Mouse (Mus musculus) monocyte, adult 5-6 weeks (primary cell): ENCODE data around the gene Hoxa7. TPM values are rescaled to one million over a fixed set of nuclear protein-coding genes. Genes with fewer than 3 reads are reported as not detected.

Source experiments
- ATAC-seq: fragments of 153-309, 156-312 bp; replicated peaks from 2 replicates; pipeline ENCODE4 v1.8.0; 2017; ENCODE audit warnings: mild to moderate bottlenecking; ENCODE audit not compliant: low TSS enrichment, insufficient number of reproducible peaks, severe bottlenecking, poor library complexity, low FRiP score
- total RNA-seq: library from RNA; stranded (forward); fragments of 200-1000, 200-491, 200-594 nt; gene quantifications from 3 replicates; pipeline ENCODE4 v1.2.3, GENCODE M21; 2017

The Hoxa7 gene
- total RNA-seq, 1 experiment from 2014 or later = not detected

DNA sequence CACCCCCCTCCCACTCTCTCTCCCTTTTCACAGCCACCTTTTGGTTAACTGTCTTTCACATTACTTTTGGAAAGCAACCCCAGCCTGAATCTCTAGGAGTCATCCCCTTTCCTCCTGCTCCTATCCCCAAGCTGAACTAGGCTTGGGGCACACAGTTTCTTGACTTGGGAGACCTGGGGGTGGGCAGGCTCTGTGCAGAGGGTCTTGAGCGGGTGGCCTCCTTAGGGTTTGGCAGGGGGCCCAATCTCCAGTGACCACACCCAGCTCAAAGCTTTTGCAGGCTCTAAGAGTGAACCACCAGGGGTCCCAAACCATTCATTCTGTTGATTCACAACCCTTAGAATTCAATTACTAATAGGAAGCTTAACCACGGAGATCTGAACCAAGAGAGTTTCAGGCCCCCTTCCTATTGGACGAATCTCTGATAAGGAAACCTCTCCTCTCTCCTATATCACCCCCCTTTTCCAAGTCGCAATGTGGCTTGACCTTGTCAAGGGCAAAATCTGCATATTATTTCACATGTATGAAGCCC lies 21.2 kb upstream of the Hoxa7 start:
- no peak for ATAC-seq

DNA sequence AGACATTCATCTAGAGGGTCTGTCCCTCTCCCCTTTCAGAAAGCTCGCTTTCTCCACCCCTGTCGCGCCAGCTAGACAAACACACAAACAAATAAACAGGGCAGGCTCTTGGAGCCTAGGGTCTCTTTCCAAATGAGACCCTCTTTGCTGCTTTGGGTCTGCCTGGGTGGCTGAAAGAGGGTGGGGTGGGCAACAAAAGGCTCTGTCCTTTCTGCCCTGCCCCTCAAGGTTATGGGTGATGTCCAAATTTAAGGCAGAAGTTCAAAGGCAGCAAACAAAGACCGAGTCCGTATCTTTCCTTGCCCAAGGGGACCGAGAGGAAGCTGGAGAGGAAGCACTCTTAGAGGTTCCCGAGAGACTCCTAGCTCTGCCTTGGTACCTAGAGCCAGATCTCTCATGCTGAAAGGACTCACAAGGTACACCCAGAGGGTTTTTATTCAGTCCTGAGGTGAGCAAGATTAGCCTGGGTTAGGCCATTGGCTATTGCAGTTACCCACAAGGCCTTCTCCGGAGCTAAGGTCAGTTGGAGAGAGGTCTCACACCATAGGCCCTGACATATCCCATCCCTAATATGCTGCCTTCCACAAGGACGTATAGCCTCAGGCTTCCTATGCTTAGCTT lies 19.5 kb upstream of the Hoxa7 start:
- ATAC-seq = no peak

DNA sequence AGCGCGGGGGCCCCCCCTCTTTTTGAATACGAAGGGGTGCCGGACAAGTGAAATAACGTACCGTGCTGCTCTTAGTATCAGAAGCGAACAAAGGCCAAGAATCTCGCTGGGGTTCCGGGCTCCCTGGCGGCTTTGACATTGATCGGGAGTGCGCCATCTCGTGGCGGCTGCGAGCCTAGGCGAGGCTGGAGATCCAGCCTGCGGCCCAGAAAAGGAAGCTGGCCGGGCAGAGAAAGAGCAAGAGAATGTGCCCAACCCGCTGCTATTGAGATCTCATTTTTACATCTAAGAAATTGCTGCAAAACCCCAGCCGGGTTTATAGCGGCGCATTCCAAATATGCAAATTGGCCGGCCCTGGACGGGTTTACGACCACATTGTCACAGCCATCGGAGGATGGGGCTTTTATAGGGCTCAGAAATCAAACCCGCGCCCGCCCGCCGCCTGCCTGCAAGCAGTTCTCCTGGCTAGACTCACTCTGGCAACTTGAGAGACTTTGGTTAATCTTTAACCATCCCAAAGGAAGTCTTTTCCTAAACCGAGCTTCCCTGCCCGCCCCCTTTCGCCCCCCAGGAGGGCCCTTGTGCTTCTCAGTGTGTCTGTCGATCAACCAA lies 18.8 kb upstream of the Hoxa7 start, which contains the start of gene Hoxa10:
Gene Hoxa10, minus strand, starts transcription at position 466 of the 612 bp plus-strand sequence.
- ATAC-seq = peak; percentile 78

DNA sequence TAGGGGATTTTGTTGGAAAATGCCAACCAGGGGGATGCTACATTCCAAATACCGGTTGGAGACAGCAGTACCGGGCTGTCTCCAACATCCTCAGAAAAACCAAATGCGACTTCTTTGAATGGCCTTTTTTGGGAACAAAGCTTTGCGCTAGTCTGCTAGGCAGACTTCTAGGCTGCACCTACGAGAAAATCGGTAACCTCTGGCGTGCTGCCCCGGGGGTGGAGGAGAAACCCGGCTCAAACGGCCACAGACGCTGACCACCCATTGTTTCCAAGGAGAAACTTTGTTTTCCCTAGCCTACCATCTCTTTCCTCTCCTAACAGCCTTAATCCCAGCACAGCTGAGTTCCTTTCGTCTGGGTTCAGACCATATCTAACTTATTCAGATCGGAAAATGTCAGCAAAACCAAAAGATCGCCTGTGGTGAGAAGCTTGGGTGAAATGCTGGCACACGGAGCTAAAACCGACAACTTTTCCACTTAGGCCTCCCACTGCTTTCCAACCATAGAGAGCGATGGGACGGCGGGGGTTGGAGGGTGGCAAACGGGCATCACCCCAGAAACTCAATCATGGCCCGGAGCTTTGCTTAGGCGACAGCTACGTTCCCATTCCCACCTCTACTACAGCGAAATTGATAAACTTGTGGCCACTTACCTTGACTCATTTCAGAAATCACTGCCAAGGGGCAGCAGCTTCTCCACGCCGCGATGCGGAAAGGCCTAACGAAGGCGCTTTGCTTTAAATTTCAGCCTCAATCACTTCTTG lies 18.2 kb upstream of the Hoxa7 start:
- ATAC-seq = no peak

DNA sequence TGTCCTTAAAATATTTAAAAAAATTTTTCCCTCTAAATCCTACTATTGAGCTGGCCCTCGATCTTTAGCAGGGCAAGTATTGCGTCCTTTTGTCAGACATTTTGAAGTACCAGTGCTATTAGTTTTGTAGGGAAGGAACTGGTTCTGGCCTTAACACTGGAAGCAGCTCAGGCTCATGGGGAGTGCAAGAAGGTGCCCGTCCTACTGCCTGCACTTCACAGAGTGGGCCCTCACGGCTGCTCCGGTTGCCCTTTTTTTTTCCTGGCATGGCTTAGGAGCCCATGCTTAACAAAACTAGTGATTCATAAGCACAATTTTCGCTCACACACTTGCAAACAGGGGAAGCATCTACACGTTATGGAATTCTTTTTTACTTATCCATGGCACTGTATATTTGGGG lies 17.3 kb upstream of the Hoxa7 start:
- ATAC-seq = no peak

DNA sequence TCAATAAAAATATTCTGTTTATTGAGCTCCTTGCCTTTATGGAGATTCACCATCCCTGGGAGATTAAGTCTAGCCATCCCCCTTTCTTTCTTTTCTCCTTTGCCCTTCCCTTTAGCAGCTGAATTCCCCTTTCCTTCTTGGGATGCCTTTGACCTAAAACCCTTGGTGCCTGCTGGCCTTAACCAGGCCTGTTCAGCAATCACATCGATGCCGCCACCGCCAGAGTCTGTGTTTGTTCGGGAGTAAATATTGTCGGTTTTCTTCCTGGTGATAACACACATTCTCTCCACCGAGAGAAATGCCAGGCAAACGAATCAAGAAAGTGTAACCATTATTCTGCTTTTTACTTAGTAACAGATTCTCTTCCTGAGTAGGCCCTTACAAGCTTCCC lies 16.5 kb upstream of the Hoxa7 start:
- ATAC-seq = no peak

DNA sequence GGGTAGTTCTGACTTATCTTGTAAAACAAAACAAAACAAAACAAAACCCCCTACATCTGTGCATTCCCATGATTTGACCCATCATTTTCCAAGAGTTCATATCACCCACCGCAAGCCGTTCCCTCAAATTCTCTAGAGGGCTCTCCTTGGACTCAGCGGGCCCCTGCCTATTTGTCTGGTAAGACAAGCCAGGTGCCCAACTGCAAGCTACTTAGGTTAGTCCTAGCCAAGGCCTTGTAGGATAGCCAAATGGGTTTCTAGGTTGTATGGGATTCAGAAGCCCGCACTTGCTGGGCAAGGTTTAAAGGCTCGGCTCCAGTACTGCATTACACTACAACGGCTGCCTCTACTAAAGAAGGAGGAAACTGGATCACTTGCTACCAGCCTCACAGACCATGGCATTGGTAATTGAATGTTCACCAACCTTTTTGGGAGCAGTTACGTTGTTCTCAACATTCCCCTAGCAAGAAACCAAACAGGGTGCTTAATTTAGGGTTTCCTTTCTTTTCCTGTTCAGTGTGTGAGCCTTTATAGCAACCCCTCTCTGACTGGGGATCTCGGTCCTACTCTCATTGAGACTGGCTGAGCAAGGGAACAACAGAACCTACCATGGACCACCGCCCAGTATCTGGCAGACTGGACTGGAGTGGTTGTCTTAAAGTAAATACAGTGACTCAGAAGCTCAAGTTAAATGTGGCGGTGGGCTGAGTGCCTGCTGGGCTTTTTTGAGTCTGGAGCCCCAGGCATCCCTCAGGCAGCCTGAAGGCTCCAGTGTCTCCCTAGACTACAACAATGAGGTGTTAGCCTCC lies 15.9 kb upstream of the Hoxa7 start:
- ATAC-seq = no peak

DNA sequence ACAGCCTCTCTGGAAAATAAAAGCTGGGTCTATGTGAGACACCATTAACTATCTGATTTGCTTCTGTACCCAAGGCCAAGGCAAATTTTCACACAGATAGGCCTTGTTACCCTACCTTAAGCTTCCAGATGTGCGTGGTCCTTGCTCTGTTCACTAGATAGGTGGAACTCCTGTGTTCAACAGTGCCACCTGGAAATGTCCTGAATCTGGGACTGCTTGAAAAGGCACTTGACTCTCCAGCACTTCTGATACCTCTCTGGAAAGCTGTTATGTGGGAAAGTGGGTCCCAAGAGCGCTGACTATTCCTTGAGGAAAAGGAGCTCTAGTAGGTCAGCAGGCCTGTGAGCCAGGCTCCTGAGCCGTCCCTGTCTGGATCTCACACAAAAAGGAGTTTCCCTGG lies 15.2 kb upstream of the Hoxa7 start:
- ATAC-seq = no peak

DNA sequence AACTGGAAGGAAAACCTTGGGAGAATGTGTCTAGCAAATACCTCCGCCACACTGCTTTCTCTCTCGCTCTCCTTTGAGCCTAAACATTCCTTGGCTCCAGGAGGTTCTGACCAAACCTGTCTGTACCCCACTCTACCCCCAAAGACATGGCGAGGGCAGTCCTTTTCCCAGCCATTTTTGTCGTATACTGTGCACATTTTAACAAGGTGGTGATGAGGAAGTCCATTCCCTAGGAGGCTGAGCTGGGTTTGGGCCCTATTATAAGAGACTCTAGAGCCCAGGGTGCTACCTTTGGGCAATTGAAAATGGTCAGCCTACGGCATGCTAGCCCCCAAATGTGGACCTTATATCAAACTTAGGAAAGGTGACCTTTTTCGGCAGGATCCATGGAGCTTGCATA lies 14.2 kb upstream of the Hoxa7 start:
- no peak for ATAC-seq

DNA sequence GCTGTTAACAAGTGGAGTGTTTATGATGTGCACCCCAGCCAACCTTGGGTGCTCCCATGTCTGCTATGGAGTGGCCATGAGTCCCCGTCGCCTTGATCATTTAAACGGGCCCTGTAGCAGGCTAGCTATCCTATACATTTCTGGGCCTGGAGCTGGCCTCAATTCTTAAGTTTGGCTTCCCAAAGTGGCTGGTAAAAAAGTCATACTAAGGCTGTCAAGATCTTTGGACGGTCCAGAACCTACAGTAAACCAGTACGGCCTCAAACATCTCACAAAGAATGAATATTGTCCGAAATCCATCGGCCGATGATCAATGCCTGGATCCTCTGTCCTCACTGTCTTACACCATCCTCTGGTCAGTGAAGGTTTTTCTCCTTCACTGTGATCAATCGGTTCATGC lies 13.6 kb upstream of the Hoxa7 start:
- no peak for ATAC-seq

DNA sequence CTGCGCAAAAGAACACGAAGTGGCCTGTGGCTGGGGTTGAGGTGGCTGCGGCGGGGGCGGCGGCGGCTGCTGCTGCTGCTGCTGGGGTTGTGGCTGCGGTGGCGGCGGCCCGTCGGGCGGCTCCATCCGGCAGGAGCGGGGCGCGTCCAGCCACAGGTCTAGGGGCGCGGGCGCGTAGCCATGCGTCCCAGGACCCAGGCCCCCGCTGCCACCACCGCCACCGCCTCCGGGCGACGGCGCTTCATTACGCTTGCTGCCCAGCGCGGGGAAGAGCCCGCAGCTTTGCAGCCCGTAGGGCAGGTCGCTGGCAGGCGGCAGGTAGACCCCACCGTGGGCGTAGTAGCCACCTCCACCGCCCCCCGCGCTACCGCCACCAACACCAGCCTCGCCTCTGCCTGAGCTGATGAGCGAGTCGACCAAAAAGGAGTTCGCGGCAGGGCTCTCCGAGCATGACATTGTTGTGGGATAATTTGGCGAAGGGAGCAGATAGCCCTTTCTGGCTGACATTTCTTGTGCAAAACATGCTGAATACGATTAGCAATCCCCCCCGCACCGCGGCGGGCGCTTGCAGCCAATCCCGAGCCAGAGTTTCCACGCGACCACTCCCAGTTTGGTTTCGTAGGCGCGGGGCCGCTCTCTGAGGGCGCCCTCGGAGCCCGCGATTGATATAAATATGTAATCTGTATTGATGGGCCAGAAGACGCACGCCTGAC lies 12.9 kb upstream of the Hoxa7 start:
- no peak for ATAC-seq

DNA sequence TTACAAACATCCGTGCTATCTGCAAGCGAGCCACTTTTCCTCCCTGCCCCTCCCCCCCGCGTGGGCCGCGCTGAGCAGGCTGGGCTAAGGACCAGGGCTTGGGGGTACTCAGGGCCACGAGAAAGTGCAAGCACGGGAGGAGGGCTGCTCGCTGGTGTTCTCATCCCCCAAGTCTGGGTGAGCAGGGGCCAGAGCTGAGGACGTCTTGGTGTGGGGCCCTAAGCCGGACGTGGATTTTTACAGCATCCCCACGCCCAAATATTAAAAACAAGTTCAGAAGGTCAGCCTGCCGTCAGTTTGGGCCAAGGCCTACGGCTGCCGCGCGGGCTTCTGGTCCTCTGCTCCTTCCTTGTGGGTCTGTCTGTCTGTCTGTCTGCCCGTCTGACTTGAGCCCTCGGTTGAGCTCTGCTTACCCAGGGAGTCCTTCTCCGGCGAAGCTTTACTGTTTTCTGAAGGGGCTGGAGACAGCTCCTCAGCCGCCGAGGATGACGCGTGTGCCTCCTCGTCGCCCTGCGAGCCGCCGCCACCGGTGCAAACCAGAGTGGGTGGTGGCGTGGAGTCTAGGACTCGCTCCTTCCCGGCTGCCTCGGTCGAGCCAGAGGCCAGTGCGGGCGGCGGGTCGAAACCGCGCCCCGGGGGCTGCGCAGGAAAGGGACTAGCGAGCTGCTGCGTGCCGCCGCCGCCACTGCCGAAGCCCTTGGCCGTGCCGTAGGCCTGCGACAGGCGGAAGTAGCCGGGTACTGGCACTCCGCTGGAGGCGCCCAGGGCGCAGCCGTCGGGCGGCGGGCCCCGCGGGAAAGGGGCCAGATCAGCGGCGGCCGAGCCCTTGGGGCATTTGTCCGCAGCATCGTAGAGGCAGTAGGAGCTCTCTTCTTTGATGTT lies 12.1 kb upstream of the Hoxa7 start:
- ATAC-seq = no peak

DNA sequence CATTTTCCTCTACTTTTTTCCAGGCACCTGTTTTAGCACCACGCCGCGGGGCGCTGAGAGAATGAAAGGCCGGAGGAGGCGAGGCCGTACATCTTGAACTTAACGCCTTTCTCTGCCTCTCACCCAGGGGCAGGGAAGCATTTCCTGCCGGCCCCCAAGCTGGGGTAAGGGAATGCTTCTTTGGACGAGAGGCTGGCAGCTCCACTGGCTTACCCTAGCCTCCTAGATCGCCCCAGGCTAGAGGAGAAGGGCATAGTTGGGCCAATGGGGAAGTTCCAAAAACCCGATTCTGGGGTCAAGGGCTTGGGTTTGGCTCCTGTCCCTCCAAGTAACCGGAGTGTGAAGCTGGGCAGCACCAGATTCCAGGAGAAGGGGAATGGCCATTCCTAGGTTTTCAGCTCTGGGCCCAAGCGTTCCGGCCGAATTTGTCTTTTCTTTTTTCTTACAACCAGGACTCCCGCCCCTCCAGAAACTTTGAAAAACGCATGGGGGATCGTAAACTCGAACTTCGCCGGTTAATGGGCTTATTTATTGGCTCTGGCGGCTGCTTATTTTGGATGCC lies 11.4 kb upstream of the Hoxa7 start:
- no peak for ATAC-seq

DNA sequence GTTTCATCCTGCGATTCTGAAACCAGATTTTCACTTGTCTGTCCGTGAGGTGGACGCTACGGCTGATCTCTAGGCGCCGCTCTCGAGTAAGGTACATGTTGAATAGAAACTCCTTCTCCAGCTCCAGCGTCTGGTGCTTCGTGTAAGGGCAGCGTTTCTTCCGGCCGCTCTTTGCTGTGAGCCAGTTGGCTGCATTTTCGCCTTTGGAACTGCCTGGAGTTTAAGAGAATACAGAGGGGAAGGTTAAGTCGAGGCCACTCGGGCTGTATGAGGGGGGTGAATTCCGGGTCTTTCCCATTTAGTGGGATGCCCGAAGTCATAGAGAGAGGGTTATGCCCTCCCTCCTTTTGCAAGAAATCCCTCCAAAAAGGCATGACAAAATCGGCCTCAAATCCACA lies 10.9 kb upstream of the Hoxa7 start:
- no peak for ATAC-seq

DNA sequence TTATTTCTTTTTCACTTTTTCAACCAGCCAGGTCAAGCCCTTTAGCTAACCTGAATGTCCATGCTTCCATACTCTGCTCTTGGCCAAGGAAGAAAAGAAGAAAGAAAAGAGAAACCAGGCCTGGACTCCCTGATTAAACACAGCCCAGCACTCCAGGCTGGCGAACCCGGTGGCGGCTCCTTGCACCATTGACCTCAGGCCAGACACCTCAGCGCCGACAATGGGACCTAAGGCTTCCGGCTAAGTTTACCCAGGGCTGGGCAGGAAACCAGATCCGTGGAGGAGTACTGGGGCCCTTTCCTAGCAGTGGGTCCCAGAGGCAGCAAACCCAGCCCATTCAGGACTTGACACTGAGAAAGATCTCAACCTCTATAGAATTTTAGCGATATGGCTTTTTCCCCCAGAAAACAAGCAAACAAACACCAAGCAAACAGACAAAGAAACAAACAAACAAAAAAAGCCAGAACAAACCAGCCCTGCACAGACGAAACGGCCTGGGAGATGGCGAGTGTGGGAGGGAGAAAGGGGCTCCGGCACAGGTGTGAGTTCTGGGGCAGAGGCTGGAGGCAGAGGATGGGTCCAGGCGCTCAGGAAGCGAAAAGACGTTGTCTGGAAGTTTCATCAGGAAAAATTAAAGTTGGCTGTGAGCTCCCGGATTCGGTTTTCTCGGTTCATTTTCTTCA lies 10.4 kb upstream of the Hoxa7 start:
- no peak for ATAC-seq

DNA sequence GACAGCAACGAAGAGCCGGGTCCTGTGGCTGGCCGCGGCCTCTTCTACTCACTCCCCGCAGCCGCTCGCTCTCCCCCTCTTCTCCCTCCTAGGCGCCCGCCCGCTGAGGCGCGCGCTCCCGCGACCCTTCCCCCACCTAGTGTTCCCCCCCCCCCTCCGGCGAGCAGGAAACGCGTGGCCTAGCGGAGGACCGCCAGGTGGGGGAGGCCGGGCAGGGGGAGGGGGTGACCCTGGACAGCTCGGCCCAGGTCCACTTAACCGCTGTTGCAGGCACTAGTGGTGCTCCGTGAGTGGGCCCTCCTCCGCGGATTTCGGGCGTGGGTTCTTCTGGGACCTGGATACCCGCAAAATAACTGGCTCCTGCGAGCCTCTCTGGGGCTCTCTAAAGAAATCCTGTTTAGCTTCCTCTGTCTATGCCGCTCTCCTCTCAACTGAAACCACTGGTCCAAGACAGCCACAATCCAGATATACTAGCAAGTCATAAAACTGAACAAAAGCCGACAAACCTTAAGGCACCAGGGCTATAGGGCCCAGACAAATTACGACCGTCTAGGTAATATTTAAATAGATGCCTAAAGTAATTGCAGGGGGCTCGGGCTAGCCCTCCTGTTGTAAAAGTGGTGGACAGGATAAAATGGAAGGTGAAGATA lies 9.0 kb upstream of the Hoxa7 start, which contains the start of gene Hoxa9:
Gene Hoxa9, minus strand, starts transcription at position 574 of the 650 bp plus-strand sequence.
- no peak for ATAC-seq
